Mouse (Mus musculus) bone marrow, adult 2 months (tissue): ENCODE results near the gene Prrt1.

ENCODE experiments used
- CTCF ChIP-seq: fragments of 200-500 bp; IDR thresholded peaks from 2 replicates; pipeline ENCODE4 v1.5.1; 2011; ENCODE audit warnings: low read length, control low read depth; ENCODE audit not compliant: control insufficient read depth, insufficient read depth
- POLR2A ChIP-seq: fragments of 200-500 bp; IDR thresholded peaks from 2 replicates; pipeline ENCODE4 v1.6.1; 2011; ENCODE audit warnings: low read depth, mild to moderate bottlenecking, control low read depth, low read length, borderline replicate concordance; ENCODE audit not compliant: control insufficient read depth

- TF ChIP-seq CTCF (no peak), POLR2A (no peak)
Observed at GRCm38 (mm10) chr17:34583819-34584218, 45.5 kb upstream of the Prrt1 start.
